Mouse (Mus musculus) intestine, postnatal 0 days (tissue): ENCODE data around the gene Ppp2r5e. TPM values are rescaled to one million over a fixed set of nuclear protein-coding genes. Genes with fewer than 3 reads are reported as not detected.

Source experiments
- ATAC-seq: fragments of 200-750 bp; cut with Nextera tagmentation; 2 replicates; pipeline ENCODE4 v1.8.0; 2017; ENCODE audit warnings: mild to moderate bottlenecking, moderate TSS enrichment, moderate library complexity
- H3K27ac ChIP-seq: fragments of 300-500 bp; sonication (generic); 2 replicates; pipeline ENCODE4 v1.5.1; 2014; ENCODE audit warnings: mild to moderate bottlenecking, low read depth, low read length, moderate library complexity
- H3K27me3 ChIP-seq: fragments of 300-500 bp; sonication (generic); replicated peaks from 2 replicates; pipeline ENCODE4 v1.6.1; 2014; ENCODE audit warnings: low read length, mixed read lengths; ENCODE audit not compliant: control insufficient read depth, insufficient read depth
- H3K36me3 ChIP-seq: fragments of 300-500 bp; sonication (generic); 2 replicates; pipeline ENCODE4 v1.6.1; 2014; ENCODE audit warnings: mild to moderate bottlenecking, moderate library complexity; ENCODE audit not compliant: control insufficient read depth, insufficient read depth
- H3K4me1 ChIP-seq: fragments of 300-500 bp; sonication (generic); replicated peaks from 2 replicates; pipeline ENCODE4 v1.6.1; 2014; ENCODE audit warnings: antibody characterized with exemption, low read length, mixed read lengths; ENCODE audit not compliant: control insufficient read depth, insufficient read depth
- H3K4me2 ChIP-seq: fragments of 300-500 bp; sonication (generic); replicated peaks from 2 replicates; pipeline ENCODE4 v1.6.1; 2014; ENCODE audit warnings: low read depth, mild to moderate bottlenecking, moderate library complexity
- H3K4me3 ChIP-seq: fragments of 300-500 bp; sonication (generic); 2 replicates; pipeline ENCODE4 v1.5.1; 2014; ENCODE audit warnings: low read depth, low read length
- H3K9ac ChIP-seq: fragments of 300-500 bp; sonication (generic); 2 replicates; pipeline ENCODE4 v1.6.1; 2014; ENCODE audit warnings: mild to moderate bottlenecking, low read depth, low read length
- H3K9me3 ChIP-seq: fragments of 300-500 bp; sonication (generic); 2 replicates; pipeline ENCODE4 v1.6.1; 2016; ENCODE audit warnings: mixed run types; ENCODE audit not compliant: control insufficient read depth
- CTCF ChIP-seq: sonication (generic); IDR thresholded peaks from 2 replicates; pipeline ENCODE4 v1.5.1; 2016; ENCODE audit warnings: low read depth, mild to moderate bottlenecking, control low read depth, antibody characterized with exemption, moderate library complexity
- WGBS: fragments of 180-500 bp; shearing (Covaris S2); extraction: QIAGEN DNeasy Blood & Tissue Kit; methylation state at CpG from one replicate; pipeline ENCODE4 v1.1.7; 2014; 5-methylcytosine and 5-hydroxymethylcytosine counted together
- polyA plus RNA-seq: library from polyadenylated mRNA; unstranded; fragments of >200 nt; fragmentation: Nextera tagmentation; extraction: Ambion mirVana; gene quantifications from 2 replicates; pipeline ENCODE4 v1.2.1, GENCODE M21; 2015

Ppp2r5e gene
- polyA plus RNA-seq, 1 experiment from 2014 or later: 7.3 TPM

DNA sequence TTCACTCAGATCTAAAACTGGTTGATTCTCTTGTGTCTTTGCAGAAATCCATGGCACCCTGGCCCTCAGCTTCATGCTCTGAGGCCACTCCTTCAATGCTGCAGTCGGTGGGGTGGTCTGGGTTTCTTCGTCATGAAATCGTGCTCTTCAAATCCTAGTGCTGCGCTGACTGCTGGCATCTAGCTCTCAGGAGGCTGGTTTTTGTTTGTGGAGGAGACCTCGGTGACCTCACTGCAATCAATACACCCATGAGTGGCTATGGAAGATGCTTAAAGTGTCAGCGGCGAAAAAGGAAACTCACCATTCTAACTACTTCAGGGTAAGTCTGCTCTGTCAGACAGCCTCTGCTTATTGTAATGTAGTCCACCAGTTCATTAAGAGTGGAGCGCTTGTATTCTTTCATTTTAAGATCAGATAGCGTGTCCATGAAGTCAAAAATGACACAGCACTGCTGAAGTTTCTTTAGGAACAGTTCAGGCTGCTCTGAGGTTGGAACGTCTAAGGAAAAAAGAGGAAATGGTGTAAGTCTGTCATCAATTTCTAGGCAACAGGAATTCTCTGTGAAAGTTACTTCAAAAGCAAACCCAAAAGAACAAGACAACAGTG is 80.6 kb downstream of the Ppp2r5e start:
- Histone ChIP-seq H3K27ac (no peak overlapping the region), H3K36me3 (0 out of 2 replicates have a peak, but pooled peaks cover 5% of the 10 kb centered on the region), H3K9ac (no peak overlapping the region), H3K4me3 (no peak overlapping the region), H3K9me3 (no peaks in the 10 kb centered on the region), H3K27me3 (no peaks in the 10 kb centered on the region), H3K4me2 (no peak overlapping the region), H3K4me1 (no peaks in the 10 kb centered on the region)
- no peak for ATAC-seq
- no peak for TF ChIP-seq CTCF
- 55% methylated on average over 10 of the region's 10 CpGs for WGBS

DNA sequence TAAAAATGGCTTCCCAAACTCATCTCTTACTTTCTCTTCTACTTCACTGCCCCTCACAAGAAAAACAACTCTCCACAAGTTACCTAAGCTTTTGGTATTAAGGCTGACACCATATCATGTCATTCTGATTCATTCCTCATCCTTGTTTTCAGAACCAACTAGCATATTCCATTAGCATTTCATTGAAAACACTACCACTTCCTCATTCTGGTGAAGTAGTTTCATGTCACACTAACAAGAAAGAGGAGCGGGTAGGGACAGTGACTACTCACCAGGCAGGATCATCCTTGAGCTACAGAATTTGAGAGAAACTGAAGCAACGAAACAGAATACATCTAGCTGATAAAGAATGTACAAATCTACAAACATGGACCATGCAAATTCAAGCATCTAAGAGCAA is 84.5 kb downstream of the Ppp2r5e start:
- H3K4me3 ChIP-seq: no peak overlapping the region
- no peak for ATAC-seq
- no peak overlapping the region for H3K4me2 ChIP-seq
- TF ChIP-seq CTCF: no peak
- no peaks in the 10 kb centered on the region for H3K9me3 ChIP-seq
- no peaks in the 10 kb centered on the region for H3K4me1 ChIP-seq
- H3K27me3 ChIP-seq: no peaks in the 10 kb centered on the region
- H3K9ac ChIP-seq: no peak overlapping the region
- 95% methylated on average over 2 of the region's 2 CpGs for WGBS
- H3K36me3 ChIP-seq: 0 out of 2 replicates have a peak, but pooled peaks cover 5% of the 10 kb centered on the region
- H3K27ac ChIP-seq: no peak overlapping the region

DNA sequence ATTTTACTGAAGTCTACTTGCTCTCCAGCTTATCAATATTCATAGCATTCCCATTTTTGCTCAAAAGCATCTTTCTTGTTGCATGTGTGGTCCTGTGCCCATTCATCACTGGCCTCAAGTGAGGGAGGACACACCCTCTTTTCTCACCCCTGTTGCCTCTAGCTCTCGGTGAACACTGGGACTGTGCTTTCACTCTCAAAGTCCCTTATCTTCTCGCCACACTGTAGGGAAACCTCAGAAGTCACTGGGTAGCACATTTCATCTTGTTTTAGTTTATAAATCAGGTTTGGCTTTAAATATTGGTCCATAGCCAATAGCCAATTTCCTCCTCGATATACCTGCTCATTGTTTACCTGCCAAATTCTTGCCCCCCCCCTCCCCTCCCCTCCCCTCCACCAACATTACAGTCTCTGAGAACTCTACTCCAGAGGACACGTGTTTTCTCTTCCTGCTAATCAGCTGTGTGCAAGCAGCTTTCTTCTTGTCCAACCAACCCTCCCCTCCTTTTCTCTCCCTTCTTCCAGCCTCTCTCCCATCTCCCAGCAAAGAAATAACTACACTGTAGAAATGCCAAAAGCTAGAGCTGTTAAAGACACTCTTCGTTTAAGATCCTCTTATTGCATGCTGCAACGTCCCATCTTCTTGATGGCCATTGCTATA is 90.9 kb downstream of the Ppp2r5e start:
- Histone ChIP-seq H3K36me3 (no peaks in the 10 kb centered on the region), H3K4me2 (no peak overlapping the region), H3K9me3 (no peaks in the 10 kb centered on the region), H3K27me3 (no peaks in the 10 kb centered on the region), H3K4me1 (no peaks in the 10 kb centered on the region), H3K9ac (no peak overlapping the region), H3K27ac (no peak overlapping the region), H3K4me3 (no peak overlapping the region)
- ATAC-seq: no peak
- no peak for TF ChIP-seq CTCF
- WGBS: 52% methylated on average over 6 of the region's 6 CpGs

DNA sequence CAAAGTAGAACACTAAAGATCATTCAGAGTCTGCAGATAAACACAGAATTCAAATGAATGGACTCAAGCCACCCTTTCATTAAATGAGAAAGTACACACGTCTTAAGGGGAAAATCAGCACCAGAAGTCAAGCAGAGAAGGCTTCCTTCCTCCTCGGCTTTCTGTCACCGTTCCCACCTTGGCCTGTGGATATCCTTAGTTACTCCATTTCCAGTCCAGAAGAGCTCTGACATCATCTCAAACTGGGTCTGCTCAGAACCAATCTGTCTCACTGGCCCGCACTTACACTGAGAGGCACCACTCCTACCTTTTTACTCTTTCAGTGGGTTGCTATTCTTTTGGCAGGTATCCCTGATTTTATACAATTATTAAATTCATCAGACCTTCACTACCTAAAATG is 93.4 kb downstream of the Ppp2r5e start:
- H3K9me3 ChIP-seq: no peaks in the 10 kb centered on the region
- no peak for TF ChIP-seq CTCF
- H3K36me3 ChIP-seq: no peaks in the 10 kb centered on the region
- no peak overlapping the region for H3K4me3 ChIP-seq
- H3K4me1 ChIP-seq: no peaks in the 10 kb centered on the region
- no peak overlapping the region for H3K27ac ChIP-seq
- no peak for ATAC-seq
- no peaks in the 10 kb centered on the region for H3K27me3 ChIP-seq
- WGBS: 82% methylated on average over 4 of the region's 4 CpGs
- no peak overlapping the region for H3K9ac ChIP-seq
- H3K4me2 ChIP-seq: no peak overlapping the region

DNA sequence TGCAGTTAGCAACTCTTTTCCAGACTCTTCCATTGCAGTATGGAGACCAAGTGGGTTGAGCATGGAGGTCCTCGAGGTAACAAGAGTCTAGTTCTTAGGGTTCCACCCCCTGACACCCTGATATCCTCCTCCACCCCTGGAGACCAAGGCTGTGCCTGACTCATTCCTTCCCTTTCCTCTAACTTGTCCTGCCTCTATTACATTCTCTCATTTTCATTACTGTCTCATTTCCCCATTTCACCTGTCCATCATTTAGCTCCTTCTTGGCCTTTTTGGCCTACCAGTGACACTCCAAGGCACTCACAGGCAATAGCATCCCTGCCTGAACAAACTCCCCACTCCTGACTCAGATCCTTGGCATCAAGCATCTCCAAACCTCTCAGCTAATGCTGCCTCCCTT is 98.3 kb downstream of the Ppp2r5e start:
- Histone ChIP-seq H3K27me3 (no peaks in the 10 kb centered on the region), H3K36me3 (no peaks in the 10 kb centered on the region), H3K9me3 (no peaks in the 10 kb centered on the region), H3K27ac (no peak overlapping the region), H3K9ac (no peak overlapping the region), H3K4me3 (no peak overlapping the region), H3K4me2 (no peak overlapping the region), H3K4me1 (peaks cover 4% of the 10 kb centered on the region; the same call in 1 of the 2 replicates)
- no peak for ATAC-seq
- 82% methylated on average over 1 of the region's 1 CpGs for WGBS
- no peak for TF ChIP-seq CTCF

DNA sequence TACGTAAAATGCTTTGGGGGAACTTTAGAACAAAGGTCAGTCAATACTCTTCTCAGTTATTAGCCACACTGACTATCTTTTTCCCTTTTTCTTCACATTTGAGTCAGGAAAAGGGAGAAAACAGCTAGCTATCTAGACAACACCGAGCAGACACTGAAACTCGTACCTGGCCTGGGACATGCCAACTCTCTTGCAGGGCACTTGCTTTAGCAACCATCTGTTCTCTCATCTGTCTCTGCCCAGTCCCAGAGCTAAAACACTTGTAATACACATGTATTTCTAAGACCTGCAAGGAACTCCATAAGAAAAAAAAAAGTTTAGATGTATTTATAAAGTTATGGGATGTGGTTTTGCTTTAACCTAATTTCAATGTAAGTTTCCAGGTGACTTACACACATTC is 100.4 kb downstream of the Ppp2r5e start:
- no peak overlapping the region for H3K4me2 ChIP-seq
- H3K27ac ChIP-seq: no peak overlapping the region
- no peaks in the 10 kb centered on the region for H3K36me3 ChIP-seq
- TF ChIP-seq CTCF: no peak
- 88% methylated on average over 3 of the region's 3 CpGs for WGBS
- no peak overlapping the region for H3K9ac ChIP-seq
- H3K9me3 ChIP-seq: no peaks in the 10 kb centered on the region
- no peak for ATAC-seq
- H3K4me1 ChIP-seq: peaks cover 4% of the 10 kb centered on the region; the same call in 1 of the 2 replicates
- no peak overlapping the region for H3K4me3 ChIP-seq
- H3K27me3 ChIP-seq: no peaks in the 10 kb centered on the region
